Mouse (Mus musculus): ENCODE results near the gene Rbx1.

GRCm38 (mm10) chr15:81483691-81484090, 17.6 kb downstream of the Rbx1 start:
- TF ChIP-seq CTCF (IDR thresholded peaks at IDR 0.05 in 2 of 3, conservative IDR thresholded peaks at IDR 0.05 in 1 of 3; ENCODE audit: control insufficient read depth in 1 of 3, insufficient read depth in 1 of 3, low read depth in 2 of 3, low read length in 3 of 3, poor library complexity in 1 of 3, severe bottlenecking in 1 of 3) = no peak
- TF ChIP-seq GABPA (IDR thresholded peaks at IDR 0.05; ENCODE audit: low read depth, low read length) = no peak
- TF ChIP-seq CHD2 (IDR thresholded peaks at IDR 0.05; ENCODE audit: low read length) = no peak
- TF ChIP-seq EP300 (IDR thresholded peaks at IDR 0.05; ENCODE audit: low read depth in 1 of 2, low read length in 2 of 2) = no peak
- TF ChIP-seq SMC3 (IDR thresholded peaks at IDR 0.05; ENCODE audit: low read depth, low read length) = no peak
- no peak for TF ChIP-seq E2F4 (IDR thresholded peaks at IDR 0.05; ENCODE audit: borderline replicate concordance, low read depth, low read length)
- TF ChIP-seq POLR2AphosphoS5 (IDR thresholded peaks at IDR 0.05; ENCODE audit: borderline replicate concordance, low read depth, low read length) = no peak
- TF ChIP-seq SIN3A (IDR thresholded peaks at IDR 0.05; ENCODE audit: low read length) = no peak
- no peak for TF ChIP-seq ELF1 (IDR thresholded peaks at IDR 0.05; ENCODE audit: low read depth, low read length)
- TF ChIP-seq ZKSCAN1 (IDR thresholded peaks at IDR 0.05; ENCODE audit: low read depth, low read length) = no peak
- TF ChIP-seq GATA1 (IDR thresholded peaks at IDR 0.05; ENCODE audit: low read depth, low read length) = no peak
- no peak for TF ChIP-seq ZNF384 (IDR thresholded peaks at IDR 0.05; ENCODE audit: low read depth, low read length)
- TF ChIP-seq RAD21 (IDR thresholded peaks at IDR 0.05; ENCODE audit: low read depth, low read length) = no peak

All from MEL (cell line).